Mouse (Mus musculus) ES-Bruce4 (cell line): Measurements from ENCODE around the gene Nptn.

Source experiments
- CTCF ChIP-seq: IDR thresholded peaks from one replicate; pipeline ENCODE4 v1.8.1; 2011; ENCODE audit warnings: low read depth, low read length
- EP300 ChIP-seq: IDR thresholded peaks from 2 replicates; pipeline ENCODE4 v1.6.1; 2011; ENCODE audit warnings: low read depth, low read length; ENCODE audit not compliant: insufficient read depth
- POLR2A ChIP-seq: IDR thresholded peaks from one replicate; pipeline ENCODE4 v1.8.1; 2011; ENCODE audit warnings: low read length; ENCODE audit not compliant: insufficient read depth

- TF ChIP-seq CTCF (no peak), POLR2A (no peak), EP300 (no peak)
Observed at GRCm38 (mm10) chr9:58674736-58675135, 92.7 kb downstream of the Nptn start.
